Mouse (Mus musculus) lung, embryonic 16.5 days (tissue): Measurements from ENCODE around the gene Syna. TPM values are rescaled to one million over a fixed set of nuclear protein-coding genes. Genes with fewer than 3 reads are reported as not detected.
A peak's percentile ranks its signal among the peaks of the same experiment; 100 is the strongest.

Experiments used
- ATAC-seq: fragments of 200-750 bp; cut with Nextera tagmentation; 2 replicates; pipeline ENCODE4 v1.8.0; 2017; ENCODE audit warnings: low read depth, mild to moderate bottlenecking, moderate library complexity
- H3K27ac ChIP-seq: fragments of 300-500 bp; sonication (generic); 2 replicates; pipeline ENCODE4 v1.5.1; 2014; ENCODE audit warnings: mild to moderate bottlenecking, control low read depth, low read length
- H3K27me3 ChIP-seq: fragments of 300-500 bp; sonication (generic); 2 replicates; pipeline ENCODE4 v1.6.1; 2014; ENCODE audit warnings: low read depth, low read length, mixed read lengths; ENCODE audit not compliant: control insufficient read depth, insufficient read depth
- H3K36me3 ChIP-seq: fragments of 300-500 bp; sonication (generic); 2 replicates; pipeline ENCODE4 v1.6.1; 2014; ENCODE audit warnings: low read length; ENCODE audit not compliant: control insufficient read depth, insufficient read depth
- H3K4me1 ChIP-seq: fragments of 300-500 bp; sonication (generic); replicated peaks from 2 replicates; pipeline ENCODE4 v1.6.1; 2014; ENCODE audit warnings: low read length, mixed read lengths; ENCODE audit not compliant: control insufficient read depth, insufficient read depth
- H3K4me2 ChIP-seq: fragments of 300-500 bp; sonication (generic); 2 replicates; pipeline ENCODE4 v1.6.1; 2014; ENCODE audit warnings: low read depth, low read length, control low read depth
- H3K4me3 ChIP-seq: fragments of 300-500 bp; sonication (generic); 2 replicates; pipeline ENCODE4 v1.5.1; 2014; ENCODE audit warnings: mild to moderate bottlenecking, low read length, control low read depth
- H3K9ac ChIP-seq: fragments of 300-500 bp; sonication (generic); 2 replicates; pipeline ENCODE4 v1.6.1; 2014; ENCODE audit warnings: low read length, control low read depth
- H3K9me3 ChIP-seq: fragments of 300-500 bp; sonication (generic); 2 replicates; pipeline ENCODE4 v1.6.1; 2016; ENCODE audit warnings: low read length; ENCODE audit not compliant: control insufficient read depth
- WGBS: fragments of 180-500 bp; shearing (Covaris S2); extraction: QIAGEN DNeasy Blood & Tissue Kit; methylation state at CpG from one replicate; pipeline ENCODE4 v1.1.7; 2014; 5-methylcytosine and 5-hydroxymethylcytosine counted together
- polyA plus RNA-seq: library from polyadenylated mRNA; unstranded; fragments of >200 nt; fragmentation: Nextera tagmentation; extraction: Ambion mirVana; gene quantifications from 2 replicates; pipeline ENCODE4 v1.2.1, GENCODE M21; 2015

Gene Syna
- polyA plus RNA-seq, 1 experiment from 2014 or later, result 0.20 TPM

- H3K27ac ChIP-seq, result peak overlapping the region; percentile 43; the same call in 1 of the 2 replicates
These were observed 23.3 kb upstream of the Syna start for GRCm38 (mm10) chr5:134583006-134583883.

GRCm38 (mm10) chr5:134582221-134582907 is 22.4 kb upstream of the Syna start:
- peak overlapping the region; percentile 95 for H3K9ac ChIP-seq
- peaks cover 9% of the 10 kb centered on the region for H3K4me1 ChIP-seq
- ATAC-seq, result peak; percentile 98
- H3K27ac ChIP-seq, result peak overlapping the region; percentile 43; the same call in 1 of the 2 replicates
- H3K36me3 ChIP-seq, result no peaks in the 10 kb centered on the region
- peak overlapping the region; percentile 94 for H3K4me2 ChIP-seq
- no peaks in the 10 kb centered on the region for H3K9me3 ChIP-seq
- H3K27me3 ChIP-seq, result no peaks in the 10 kb centered on the region
- 7% methylated on average over 30 of the region's 30 CpGs for WGBS
- H3K4me3 ChIP-seq, result peak overlapping the region; percentile 99

More at GRCm38 (mm10) chr5:134583006-134583883, 23.3 kb upstream of the Syna start:
- peak overlapping the region; percentile 95 for H3K9ac ChIP-seq
- peak overlapping the region; percentile 99 for H3K4me3 ChIP-seq
- no peak for ATAC-seq
- H3K27me3 ChIP-seq, result no peaks in the 10 kb centered on the region
- no peaks in the 10 kb centered on the region for H3K36me3 ChIP-seq
- H3K9me3 ChIP-seq, result no peaks in the 10 kb centered on the region
- 24% methylated on average over 15 of the region's 15 CpGs for WGBS
- H3K4me1 ChIP-seq, result peaks cover 9% of the 10 kb centered on the region
- peak overlapping the region; percentile 94 for H3K4me2 ChIP-seq

- no peak within 1 kb of the TSS for H3K4me3 ChIP-seq
- no peaks in the 10 kb centered on the region for H3K36me3 ChIP-seq
- H3K4me1 ChIP-seq, result peaks cover 9% of the 10 kb centered on the region
- H3K27me3 ChIP-seq, result no peaks in the 10 kb centered on the region
- no peak for ATAC-seq
- no peaks in the 10 kb centered on the region for H3K9me3 ChIP-seq
- 75% methylated on average over 5 of the region's 5 CpGs for WGBS
- H3K27ac ChIP-seq, result no peak within 1 kb of the TSS
- H3K4me2 ChIP-seq, result no peak within 1 kb of the TSS
- no peak within 1 kb of the TSS for H3K9ac ChIP-seq
These were observed 21.2 kb upstream of the Syna start, which contains the start of gene Rfc2 for GRCm38 (mm10) chr5:134581146-134581545. Gene Rfc2, plus strand, starts transcription at chr5:134581366.

- 58% methylated on average over 3 of the region's 3 CpGs for WGBS
- ATAC-seq, result no peak
These were observed 19.2 kb upstream of the Syna start for GRCm38 (mm10) chr5:134579135-134579534.

GRCm38 (mm10) chr5:134577534-134577933 is 17.6 kb upstream of the Syna start:
- Histone ChIP-seq H3K4me2 (no peak overlapping the region), H3K4me3 (no peak overlapping the region), H3K36me3 (no peaks in the 10 kb centered on the region), H3K9ac (no peak overlapping the region), H3K4me1 (peaks cover 3% of the 10 kb centered on the region), H3K27ac (no peak overlapping the region; the same call in 1 of the 2 replicates), H3K27me3 (no peaks in the 10 kb centered on the region), H3K9me3 (no peaks in the 10 kb centered on the region)
- WGBS, result 79% methylated on average over 7 of the region's 7 CpGs
- ATAC-seq, result no peak

More at GRCm38 (mm10) chr5:134579135-134579534, 19.2 kb upstream of the Syna start:
- H3K4me1 ChIP-seq, result peaks cover 9% of the 10 kb centered on the region
- no peaks in the 10 kb centered on the region for H3K9me3 ChIP-seq
- H3K4me3 ChIP-seq, result no peak overlapping the region
- no peaks in the 10 kb centered on the region for H3K36me3 ChIP-seq
- H3K27ac ChIP-seq, result no peak overlapping the region
- no peak overlapping the region for H3K4me2 ChIP-seq
- H3K9ac ChIP-seq, result no peak overlapping the region
- H3K27me3 ChIP-seq, result no peaks in the 10 kb centered on the region

GRCm38 (mm10) chr5:134576517-134577220 is 16.7 kb upstream of the Syna start:
- no peaks in the 10 kb centered on the region for H3K36me3 ChIP-seq
- WGBS, result 73% methylated on average over 14 of the region's 14 CpGs
- H3K9ac ChIP-seq, result no peak overlapping the region
- H3K4me3 ChIP-seq, result no peak overlapping the region
- H3K4me1 ChIP-seq, result peaks cover 6% of the 10 kb centered on the region
- H3K9me3 ChIP-seq, result no peaks in the 10 kb centered on the region
- ATAC-seq, result no peak
- H3K27me3 ChIP-seq, result no peaks in the 10 kb centered on the region
- H3K27ac ChIP-seq, result no peak overlapping the region
- no peak overlapping the region for H3K4me2 ChIP-seq

GRCm38 (mm10) chr5:134575833-134576232 is 15.9 kb upstream of the Syna start:
- H3K27ac ChIP-seq, result no peak overlapping the region
- WGBS, result 98% methylated on average over 5 of the region's 5 CpGs
- ATAC-seq, result no peak
- no peaks in the 10 kb centered on the region for H3K36me3 ChIP-seq
- H3K4me3 ChIP-seq, result no peak overlapping the region
- H3K4me2 ChIP-seq, result no peak overlapping the region
- no peak overlapping the region for H3K9ac ChIP-seq
- peaks cover 6% of the 10 kb centered on the region for H3K4me1 ChIP-seq
- no peaks in the 10 kb centered on the region for H3K9me3 ChIP-seq
- no peaks in the 10 kb centered on the region for H3K27me3 ChIP-seq

GRCm38 (mm10) chr5:134572508-134573214 is 12.7 kb upstream of the Syna start:
- Histone ChIP-seq H3K9ac (peak overlapping the region; percentile 70), H3K36me3 (no peaks in the 10 kb centered on the region), H3K4me2 (peak overlapping the region; percentile 92), H3K9me3 (no peaks in the 10 kb centered on the region), H3K4me1 (peaks cover 12% of the 10 kb centered on the region), H3K27ac (peak overlapping the region; percentile 97), H3K4me3 (peak overlapping the region; percentile 62), H3K27me3 (no peaks in the 10 kb centered on the region)
- 24% methylated on average over 10 of the region's 10 CpGs for WGBS
- ATAC-seq, result peak; percentile 19
